Mouse (Mus musculus) lung, postnatal 0 days (tissue): ENCODE data around the gene Aes.

Experiments
- CTCF ChIP-seq: IDR thresholded peaks from 2 replicates; pipeline ENCODE4 v1.5.1; 2016; ENCODE audit warnings: antibody characterized with exemption, mild to moderate bottlenecking
- EP300 ChIP-seq: IDR thresholded peaks from 2 replicates; pipeline ENCODE4 v1.6.1; 2016; ENCODE audit warnings: antibody characterized with exemption, mild to moderate bottlenecking, control low read depth

DNA sequence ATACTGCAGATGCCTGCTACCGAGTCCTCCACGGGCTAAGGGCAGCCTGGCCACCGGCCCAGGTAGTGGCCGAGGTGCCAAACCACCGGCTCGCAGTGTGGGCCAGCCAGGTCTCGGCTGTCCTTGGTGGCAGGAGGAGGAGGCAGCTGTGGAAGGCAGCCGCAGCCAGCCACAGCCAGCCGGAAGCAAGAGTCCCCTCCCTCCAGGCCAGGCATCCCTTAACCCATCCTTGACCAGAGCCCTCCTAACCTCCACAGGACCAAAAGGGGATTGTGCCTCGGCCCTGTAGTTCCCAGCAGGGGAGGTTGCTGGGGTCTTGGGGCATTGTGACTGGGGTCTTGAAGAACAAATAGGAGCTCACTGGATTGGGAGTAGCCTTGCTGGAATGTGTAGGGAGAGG lies 4.9 kb downstream of the Aes start:
- no peak for TF ChIP-seq CTCF
- no peak for TF ChIP-seq EP300
